Mouse (Mus musculus) limb, embryonic 13.5 days (tissue): Measurements from ENCODE around the gene Pdzrn3. TPM values are rescaled to one million over a fixed set of nuclear protein-coding genes. Genes with fewer than 3 reads are reported as not detected.

Experiments used
- ATAC-seq: fragments of 200-750 bp; cut with Nextera tagmentation; 2 replicates; pipeline ENCODE4 v1.8.0; 2017; ENCODE audit warnings: low read depth, moderate number of reproducible peaks, moderate TSS enrichment; ENCODE audit not compliant: low FRiP score
- H3K27ac ChIP-seq: fragments of 300-500 bp; sonication (generic); 2 replicates; pipeline ENCODE4 v1.5.1; 2015; ENCODE audit warnings: inconsistent platforms, mild to moderate bottlenecking, moderate library complexity
- H3K27me3 ChIP-seq: fragments of 300-500 bp; sonication (generic); 2 replicates; pipeline ENCODE4 v1.6.1; 2015; ENCODE audit warnings: mild to moderate bottlenecking, inconsistent platforms
- H3K36me3 ChIP-seq: fragments of 300-500 bp; sonication (generic); 2 replicates; pipeline ENCODE4 v1.6.1; 2015; ENCODE audit warnings: inconsistent platforms, mild to moderate bottlenecking, moderate library complexity
- H3K4me1 ChIP-seq: fragments of 300-500 bp; sonication (generic); 2 replicates; pipeline ENCODE4 v1.6.1; 2015; ENCODE audit warnings: inconsistent platforms
- H3K4me2 ChIP-seq: fragments of 300-500 bp; sonication (generic); replicated peaks from 2 replicates; pipeline ENCODE4 v1.6.1; 2015; ENCODE audit warnings: inconsistent platforms, mild to moderate bottlenecking, moderate library complexity
- H3K4me3 ChIP-seq: fragments of 300-500 bp; sonication (generic); 2 replicates; pipeline ENCODE4 v1.5.1; 2015; ENCODE audit warnings: moderate library complexity, mild to moderate bottlenecking, inconsistent platforms
- H3K9ac ChIP-seq: fragments of 300-500 bp; sonication (generic); 2 replicates; pipeline ENCODE4 v1.6.1; 2015; ENCODE audit warnings: mild to moderate bottlenecking, inconsistent platforms
- H3K9me3 ChIP-seq: fragments of 300-500 bp; sonication (generic); 2 replicates; pipeline ENCODE4 v1.6.1; 2016; ENCODE audit warnings: inconsistent platforms
- WGBS: fragments of 180-500 bp; shearing (Covaris S2); methylation state at CpG from one replicate; pipeline ENCODE4 v1.1.7; 2015; 5-methylcytosine and 5-hydroxymethylcytosine counted together
- polyA plus RNA-seq: library from polyadenylated mRNA; unstranded; fragments of >200 nt; fragmentation: Nextera tagmentation; extraction: Ambion mirVana; gene quantifications from 2 replicates; pipeline ENCODE4 v1.2.1, GENCODE M21; 2015

Gene Pdzrn3
- polyA plus RNA-seq, 1 experiment from 2014 or later, result 12.9 TPM

DNA sequence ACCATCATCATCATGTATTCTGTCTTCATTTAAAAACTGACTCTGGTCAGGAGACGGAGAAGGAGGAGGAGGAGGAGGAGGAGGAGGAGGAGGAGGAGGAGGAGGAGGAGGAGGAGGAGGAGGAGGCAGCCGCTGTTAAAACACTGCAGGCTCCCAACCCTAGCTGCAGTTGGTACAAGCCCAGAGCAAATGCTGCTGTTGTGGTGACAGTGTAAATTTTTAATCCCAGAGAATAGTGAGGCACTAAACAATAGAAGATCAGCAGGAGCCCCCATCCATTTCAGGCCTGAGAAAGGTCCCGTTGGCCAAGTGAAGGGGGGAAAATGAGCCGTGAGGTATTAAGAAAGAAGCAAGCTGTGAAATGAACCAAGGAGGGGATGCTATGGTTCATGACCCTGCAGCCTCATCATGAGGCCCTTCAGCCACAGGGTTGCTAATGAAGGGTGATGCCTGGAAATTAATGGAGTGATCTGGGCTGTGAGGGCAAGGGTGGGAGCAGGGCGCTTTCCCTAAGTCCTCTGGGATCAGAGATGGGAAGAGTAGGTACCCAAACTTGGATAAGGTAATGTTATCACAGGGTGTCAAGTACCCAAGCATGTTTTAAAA is 141.0 kb downstream of the Pdzrn3 start:
- H3K4me2 ChIP-seq, result no peak overlapping the region
- H3K27me3 ChIP-seq, result no peaks in the 10 kb centered on the region
- ATAC-seq, result no peak
- H3K27ac ChIP-seq, result no peak overlapping the region
- WGBS, result 40% methylated on average over 4 of the region's 5 CpGs
- no peaks in the 10 kb centered on the region for H3K9me3 ChIP-seq
- no peak overlapping the region for H3K4me3 ChIP-seq
- H3K9ac ChIP-seq, result no peak overlapping the region
- H3K36me3 ChIP-seq, result no peaks in the 10 kb centered on the region
- peaks cover 15% of the 10 kb centered on the region for H3K4me1 ChIP-seq

DNA sequence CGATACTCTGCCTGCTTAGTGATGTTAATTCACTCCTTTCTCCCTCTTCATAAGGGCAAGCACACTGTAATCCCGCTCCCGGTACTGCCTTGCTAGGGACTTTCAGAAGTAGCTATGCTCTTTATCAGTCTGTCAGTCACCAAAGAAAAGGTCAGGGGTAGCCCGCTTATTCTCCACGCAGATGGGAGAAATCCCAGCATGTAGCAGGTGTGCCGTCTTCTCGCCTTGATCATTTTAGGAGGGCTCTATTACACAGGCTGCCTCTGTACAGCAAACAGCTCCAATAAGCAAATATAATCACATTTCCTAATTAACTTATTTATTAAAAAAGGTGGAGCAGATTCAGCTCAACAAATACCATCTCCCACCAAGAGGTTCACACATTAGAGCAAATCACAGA is 141.5 kb downstream of the Pdzrn3 start:
- no peak for ATAC-seq
- Histone ChIP-seq H3K4me2 (no peak overlapping the region), H3K27ac (no peak overlapping the region), H3K4me3 (no peak overlapping the region), H3K9me3 (no peaks in the 10 kb centered on the region), H3K27me3 (no peaks in the 10 kb centered on the region), H3K36me3 (no peaks in the 10 kb centered on the region), H3K4me1 (peaks cover 15% of the 10 kb centered on the region), H3K9ac (no peak overlapping the region)
- WGBS, result 77% methylated on average over 7 of the region's 7 CpGs

DNA sequence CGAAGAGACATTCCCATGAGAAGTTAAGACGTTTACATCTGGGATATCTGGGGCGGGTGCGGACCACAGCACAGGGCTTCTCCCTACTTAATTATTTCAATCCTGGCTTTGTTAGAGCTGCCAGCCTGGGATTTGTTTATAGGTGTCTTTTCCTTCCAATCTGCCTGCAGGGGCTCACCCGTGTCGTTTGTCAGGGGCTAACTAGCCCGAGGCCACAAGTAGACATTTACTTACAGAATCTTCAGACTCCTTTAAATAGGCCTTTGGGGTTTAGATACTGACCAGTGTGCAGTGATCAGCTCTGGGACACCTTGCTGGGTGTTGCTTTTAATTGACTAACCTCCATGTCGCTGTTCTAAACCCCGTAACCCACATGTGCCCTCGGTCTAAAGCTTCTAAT is 143.3 kb downstream of the Pdzrn3 start:
- Histone ChIP-seq H3K27ac (no peak overlapping the region), H3K4me3 (no peak overlapping the region), H3K36me3 (no peaks in the 10 kb centered on the region), H3K27me3 (no peaks in the 10 kb centered on the region), H3K4me2 (no peak overlapping the region), H3K9ac (no peak overlapping the region), H3K4me1 (peaks cover 15% of the 10 kb centered on the region), H3K9me3 (no peaks in the 10 kb centered on the region)
- WGBS, result 24% methylated on average over 10 of the region's 10 CpGs
- no peak for ATAC-seq

DNA sequence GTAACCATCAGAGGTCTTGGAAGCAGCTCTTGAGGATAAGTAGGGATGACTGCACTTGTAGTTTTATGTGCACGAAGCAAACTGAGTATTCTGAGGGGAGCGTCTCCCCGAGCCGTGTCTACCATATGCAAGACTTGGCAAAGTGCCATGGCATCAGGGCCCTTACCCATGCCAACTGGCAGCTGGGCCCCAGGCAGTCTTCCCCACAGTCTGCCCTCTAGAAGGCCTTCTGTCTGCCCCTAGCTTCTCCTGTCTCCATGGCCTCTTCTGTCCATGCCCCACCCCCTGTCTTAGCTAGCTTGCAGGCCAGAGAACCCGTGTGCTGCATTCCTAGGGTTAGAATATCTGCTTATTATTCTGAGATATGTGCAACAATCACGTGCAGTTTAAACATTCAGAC is 144.0 kb downstream of the Pdzrn3 start:
- Histone ChIP-seq H3K9ac (no peak overlapping the region), H3K27ac (no peak overlapping the region), H3K36me3 (no peaks in the 10 kb centered on the region), H3K27me3 (no peaks in the 10 kb centered on the region), H3K9me3 (no peaks in the 10 kb centered on the region), H3K4me1 (peaks cover 15% of the 10 kb centered on the region), H3K4me2 (no peak overlapping the region), H3K4me3 (no peak overlapping the region)
- WGBS, result 63% methylated on average over 6 of the region's 6 CpGs
- ATAC-seq, result no peak

DNA sequence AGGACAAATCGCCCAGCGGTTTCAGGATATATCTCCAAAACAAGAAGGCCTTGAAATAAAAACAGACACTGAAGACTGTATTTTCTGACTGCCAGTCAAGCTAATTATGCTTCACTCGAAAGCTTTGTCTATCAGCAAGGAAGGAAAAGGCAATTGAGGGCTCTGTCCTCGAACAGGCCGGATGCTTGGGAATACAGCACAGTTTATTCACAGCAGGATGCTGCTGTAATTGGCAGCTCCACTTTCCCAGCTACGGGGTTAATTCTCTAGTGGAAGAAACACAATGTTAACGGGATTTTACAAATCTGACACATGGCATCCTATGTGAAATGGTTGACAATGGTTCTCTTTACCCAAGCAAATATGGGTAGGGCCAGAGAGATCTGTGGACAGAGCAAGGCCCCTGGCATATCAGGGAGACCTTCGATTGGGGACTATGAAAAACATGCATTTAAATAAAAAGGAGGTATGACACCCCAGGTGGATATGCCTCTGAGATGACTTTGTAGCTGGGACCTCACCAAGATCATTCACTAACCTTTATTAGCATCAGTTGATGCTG is 150.3 kb downstream of the Pdzrn3 start:
- H3K9ac ChIP-seq, result no peak overlapping the region
- no peaks in the 10 kb centered on the region for H3K27me3 ChIP-seq
- H3K4me3 ChIP-seq, result no peak overlapping the region
- H3K27ac ChIP-seq, result no peak overlapping the region
- no peaks in the 10 kb centered on the region for H3K9me3 ChIP-seq
- WGBS, result 39% methylated on average over 8 of the region's 8 CpGs
- no peaks in the 10 kb centered on the region for H3K36me3 ChIP-seq
- no peak for ATAC-seq
- H3K4me2 ChIP-seq, result no peak overlapping the region
- peaks cover 8% of the 10 kb centered on the region; the same call in 1 of the 2 replicates for H3K4me1 ChIP-seq

DNA sequence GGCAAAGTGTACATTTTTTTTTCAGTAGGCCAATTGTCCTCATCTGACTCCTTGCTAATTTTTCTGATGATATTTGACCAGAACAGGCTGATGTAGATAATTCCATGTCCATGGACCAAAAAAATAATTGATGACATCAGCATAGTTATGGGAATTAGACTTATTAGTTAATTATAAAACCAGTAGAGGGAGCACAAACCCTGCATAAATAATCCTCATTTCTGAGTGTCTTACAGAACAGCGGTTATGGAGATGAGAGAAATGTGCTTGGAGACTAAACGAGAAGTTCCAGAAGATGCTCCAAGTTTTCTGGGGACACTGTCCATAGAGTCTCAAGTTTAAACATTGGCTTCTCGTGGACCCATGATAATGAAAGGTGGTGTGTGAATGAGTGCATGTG is 157.4 kb downstream of the Pdzrn3 start:
- Histone ChIP-seq H3K27me3 (no peaks in the 10 kb centered on the region), H3K27ac (no peak overlapping the region), H3K4me1 (peaks cover 27% of the 10 kb centered on the region), H3K4me3 (no peak overlapping the region), H3K9me3 (no peaks in the 10 kb centered on the region), H3K36me3 (no peaks in the 10 kb centered on the region), H3K4me2 (no peak overlapping the region), H3K9ac (no peak overlapping the region)
- ATAC-seq, result no peak
- 90% methylated on average over 3 of the region's 3 CpGs for WGBS

DNA sequence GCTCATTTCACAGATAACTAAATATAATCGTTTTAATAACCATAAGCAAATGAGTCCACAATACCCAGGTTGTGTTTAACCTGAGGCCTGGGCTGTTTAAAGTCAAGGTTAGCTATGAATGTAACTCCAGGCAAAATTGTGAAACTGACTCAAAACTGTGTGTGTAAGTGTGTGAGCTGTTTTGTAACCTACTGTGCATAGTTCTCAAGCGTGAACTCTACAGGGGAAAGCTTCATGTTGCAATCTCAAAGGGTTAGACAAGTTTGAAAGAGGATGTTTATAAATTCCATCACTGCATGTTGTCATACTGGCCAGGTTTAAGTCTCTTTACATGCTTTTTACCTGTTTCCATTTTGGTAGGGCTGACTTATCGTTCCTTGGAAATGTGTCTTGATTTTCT is 158.7 kb downstream of the Pdzrn3 start:
- no peak overlapping the region for H3K9ac ChIP-seq
- 81% methylated on average over 3 of the region's 3 CpGs for WGBS
- H3K4me3 ChIP-seq, result no peak overlapping the region
- no peaks in the 10 kb centered on the region for H3K27me3 ChIP-seq
- no peak for ATAC-seq
- H3K9me3 ChIP-seq, result no peaks in the 10 kb centered on the region
- no peak overlapping the region for H3K4me2 ChIP-seq
- H3K4me1 ChIP-seq, result peaks cover 35% of the 10 kb centered on the region
- no peak overlapping the region for H3K27ac ChIP-seq
- H3K36me3 ChIP-seq, result no peaks in the 10 kb centered on the region

DNA sequence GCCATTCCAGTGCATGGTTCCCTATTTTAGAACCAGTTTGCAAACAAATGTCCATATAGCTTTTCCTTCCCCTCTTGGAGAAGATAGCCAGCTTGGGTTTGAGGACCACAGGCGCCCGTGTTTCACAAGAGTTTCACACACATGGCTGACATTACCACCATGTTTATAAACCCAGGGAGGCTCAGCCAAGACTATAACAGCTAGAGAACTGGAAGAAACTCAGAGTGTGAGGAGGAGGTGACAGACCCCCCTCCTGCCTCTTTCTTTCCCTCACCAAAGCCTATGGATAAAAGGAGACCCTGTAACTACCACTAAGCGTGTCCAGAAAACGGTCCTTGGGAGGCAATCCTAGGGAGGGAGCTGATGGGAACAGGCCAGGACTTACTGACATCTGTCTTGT is 159.5 kb downstream of the Pdzrn3 start:
- H3K27ac ChIP-seq, result no peak overlapping the region
- WGBS, result 37% methylated on average over 4 of the region's 4 CpGs
- peak; percentile 67 for ATAC-seq

DNA sequence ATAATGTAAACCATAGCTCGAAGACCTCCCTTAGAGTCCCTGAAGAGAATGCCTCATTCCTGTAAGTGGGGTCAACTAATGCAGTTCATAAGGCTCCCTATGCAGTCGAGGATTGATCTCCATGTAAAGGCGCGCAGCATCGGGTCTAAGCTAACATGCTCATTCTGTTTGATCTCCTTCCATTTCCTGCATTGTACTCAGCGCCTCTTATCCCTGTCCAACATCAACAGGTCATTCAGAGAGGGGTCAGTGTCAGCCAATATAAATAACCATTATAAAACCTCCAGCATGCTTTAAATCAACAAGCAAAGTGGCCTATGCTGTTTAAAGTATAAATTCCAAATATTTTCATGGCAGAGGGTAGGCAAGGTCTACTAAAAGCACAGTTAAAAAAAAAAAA is 159.9 kb downstream of the Pdzrn3 start:
- H3K4me2 ChIP-seq, result no peak overlapping the region
- no peak overlapping the region for H3K9ac ChIP-seq
- peak; percentile 44; the same call in 1 of the 2 replicates for ATAC-seq
- no peak overlapping the region for H3K4me3 ChIP-seq
- H3K4me1 ChIP-seq, result peaks cover 35% of the 10 kb centered on the region
- H3K9me3 ChIP-seq, result no peaks in the 10 kb centered on the region
- H3K27me3 ChIP-seq, result no peaks in the 10 kb centered on the region
- no peaks in the 10 kb centered on the region for H3K36me3 ChIP-seq
- no peak overlapping the region for H3K27ac ChIP-seq
- 30% methylated on average over 6 of the region's 6 CpGs for WGBS

More for the DNA sequence above, 159.5 kb downstream of the Pdzrn3 start:
- H3K4me1 ChIP-seq, result peaks cover 35% of the 10 kb centered on the region
- H3K9me3 ChIP-seq, result no peaks in the 10 kb centered on the region
- no peak overlapping the region for H3K4me3 ChIP-seq
- H3K4me2 ChIP-seq, result no peak overlapping the region
- H3K36me3 ChIP-seq, result no peaks in the 10 kb centered on the region
- no peaks in the 10 kb centered on the region for H3K27me3 ChIP-seq
- no peak overlapping the region for H3K9ac ChIP-seq

DNA sequence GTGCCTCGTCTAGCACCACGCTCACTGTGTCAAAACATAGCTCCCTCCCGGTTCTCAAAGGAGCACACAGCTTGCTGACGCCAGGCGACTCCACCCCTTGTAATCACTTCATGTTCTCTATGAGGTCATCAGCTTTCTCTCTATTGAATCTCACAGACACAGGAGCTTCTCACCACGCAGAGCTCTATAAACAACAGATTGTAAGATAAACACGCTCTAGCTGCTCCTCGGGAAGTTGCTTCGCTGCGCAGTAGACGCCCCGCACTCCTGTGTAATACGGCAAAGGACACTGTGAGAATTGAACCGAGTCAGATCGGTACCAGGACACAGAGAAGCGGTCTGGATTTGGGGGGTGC is 162.3 kb downstream of the Pdzrn3 start:
- Histone ChIP-seq H3K36me3 (no peaks in the 10 kb centered on the region), H3K9ac (no peak overlapping the region), H3K9me3 (no peaks in the 10 kb centered on the region), H3K27ac (no peak overlapping the region), H3K4me3 (no peak overlapping the region), H3K27me3 (no peaks in the 10 kb centered on the region), H3K4me1 (peaks cover 38% of the 10 kb centered on the region), H3K4me2 (no peak overlapping the region)
- 63% methylated on average over 16 of the region's 16 CpGs for WGBS
- no peak for ATAC-seq

DNA sequence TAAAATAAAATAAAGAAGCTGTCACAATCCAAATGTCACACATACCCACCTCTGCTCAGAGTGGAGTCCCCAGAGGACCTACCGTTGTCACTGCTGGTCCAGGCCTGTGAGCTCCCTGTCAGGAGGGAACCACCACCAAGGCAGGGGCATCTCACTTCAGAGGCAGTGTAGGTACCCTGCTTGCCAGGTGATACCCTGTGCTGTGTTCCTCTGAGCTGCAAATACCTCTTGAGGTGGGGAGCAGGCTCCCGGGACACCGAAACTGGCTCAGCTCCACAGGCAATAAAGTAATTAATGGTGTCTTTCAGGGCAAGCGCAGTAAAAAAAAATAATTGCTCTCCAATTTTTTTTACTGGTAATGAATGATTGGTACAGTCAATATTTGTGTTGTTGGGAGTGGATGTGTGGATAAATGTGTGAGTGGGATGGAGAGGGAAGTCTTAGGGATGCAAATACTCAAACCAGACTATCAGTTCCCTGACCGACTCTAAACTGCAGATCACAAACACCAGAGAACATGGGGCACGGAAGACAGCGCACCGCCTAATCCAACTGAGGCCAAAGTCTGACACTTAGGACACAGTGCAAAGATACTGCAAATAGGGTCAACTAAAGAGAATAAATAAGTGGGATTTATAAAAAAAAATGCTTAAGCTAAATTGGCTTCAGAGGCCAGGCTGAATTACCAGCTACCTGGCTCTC is 162.8 kb downstream of the Pdzrn3 start:
- Histone ChIP-seq H3K4me1 (peaks cover 38% of the 10 kb centered on the region), H3K9ac (no peak overlapping the region), H3K36me3 (no peaks in the 10 kb centered on the region), H3K27me3 (no peaks in the 10 kb centered on the region), H3K9me3 (no peaks in the 10 kb centered on the region), H3K27ac (no peak overlapping the region), H3K4me3 (no peak overlapping the region), H3K4me2 (no peak overlapping the region)
- no peak for ATAC-seq
- 59% methylated on average over 8 of the region's 8 CpGs for WGBS

DNA sequence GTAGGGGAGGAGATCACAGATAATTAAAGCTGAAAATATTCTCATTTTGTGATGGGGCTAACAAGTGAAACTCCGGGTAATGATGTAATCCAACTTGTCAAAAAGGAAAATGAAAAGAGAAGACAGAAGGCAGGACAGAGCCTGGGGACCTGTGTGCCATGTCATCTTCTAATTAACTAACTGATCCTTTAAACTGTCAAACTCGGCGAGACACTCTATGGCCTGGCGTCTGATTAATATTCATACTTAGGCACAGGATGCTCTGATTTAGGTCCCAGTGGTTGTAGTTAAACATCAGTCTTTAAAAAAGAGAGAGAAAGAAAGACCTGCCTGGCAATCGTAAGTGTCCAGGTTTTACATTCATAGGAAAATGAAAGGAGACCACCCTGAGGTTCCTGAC is 164.6 kb downstream of the Pdzrn3 start:
- H3K9me3 ChIP-seq, result no peaks in the 10 kb centered on the region
- peaks cover 26% of the 10 kb centered on the region for H3K4me1 ChIP-seq
- H3K36me3 ChIP-seq, result no peaks in the 10 kb centered on the region
- no peaks in the 10 kb centered on the region for H3K27me3 ChIP-seq
- H3K27ac ChIP-seq, result no peak overlapping the region
- WGBS, result 78% methylated on average over 5 of the region's 5 CpGs
- ATAC-seq, result no peak
- H3K4me2 ChIP-seq, result no peak overlapping the region
- no peak overlapping the region for H3K4me3 ChIP-seq
- no peak overlapping the region for H3K9ac ChIP-seq

DNA sequence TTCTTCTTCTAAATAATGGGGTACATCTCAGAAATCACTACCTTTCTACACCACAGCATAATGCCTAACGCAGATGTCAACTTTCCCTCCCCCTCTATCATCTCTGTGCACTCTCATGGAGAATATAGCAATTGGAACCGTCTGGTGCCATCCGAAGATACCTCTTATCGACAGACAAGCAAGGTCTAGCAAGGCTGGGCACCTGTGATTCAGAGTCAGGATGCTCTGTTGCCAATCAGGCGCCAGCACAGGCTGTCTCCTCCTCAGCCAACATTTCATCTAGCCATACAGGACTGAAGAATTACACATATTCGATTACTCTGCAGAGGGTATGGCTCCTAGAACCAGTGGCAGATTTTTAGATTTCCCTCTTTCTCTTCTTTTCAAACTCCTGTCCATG is 165.6 kb downstream of the Pdzrn3 start:
- H3K36me3 ChIP-seq, result no peaks in the 10 kb centered on the region
- H3K27ac ChIP-seq, result no peak overlapping the region
- 93% methylated on average over 6 of the region's 6 CpGs for WGBS
- no peak for ATAC-seq
- H3K9ac ChIP-seq, result no peak overlapping the region
- peaks cover 21% of the 10 kb centered on the region for H3K4me1 ChIP-seq
- H3K27me3 ChIP-seq, result no peaks in the 10 kb centered on the region
- no peaks in the 10 kb centered on the region for H3K9me3 ChIP-seq
- H3K4me3 ChIP-seq, result no peak overlapping the region
- no peak overlapping the region for H3K4me2 ChIP-seq
